Mouse (Mus musculus) neural tube, embryonic 11.5 days (tissue): ENCODE data around the gene 1700025G04Rik. TPM values are rescaled to one million over a fixed set of nuclear protein-coding genes. Genes with fewer than 3 reads are reported as not detected.

Experiments used
- ATAC-seq: fragments of 200-750 bp; cut with Nextera tagmentation; 2 replicates; pipeline ENCODE4 v1.8.0; 2017; ENCODE audit warnings: moderate number of reproducible peaks, mild to moderate bottlenecking, moderate TSS enrichment, moderate library complexity; ENCODE audit not compliant: insufficient read depth, low FRiP score, low TSS enrichment
- DNase-seq: peaks from one replicate; pipeline ENCODE4 v3.0.0-alpha.2; 2015; ENCODE audit warnings: low spot score
- H3K27ac ChIP-seq: fragments of 300-500 bp; sonication (generic); 2 replicates; pipeline ENCODE4 v1.5.1; 2014; ENCODE audit warnings: low read depth, mild to moderate bottlenecking, low read length
- H3K27me3 ChIP-seq: fragments of 300-500 bp; sonication (generic); 2 replicates; pipeline ENCODE4 v1.6.1; 2014; ENCODE audit warnings: mild to moderate bottlenecking, low read length, mixed read lengths; ENCODE audit not compliant: control insufficient read depth, insufficient read depth
- H3K36me3 ChIP-seq: fragments of 300-500 bp; sonication (generic); 2 replicates; pipeline ENCODE4 v1.6.1; 2014; ENCODE audit warnings: mild to moderate bottlenecking, low read length, moderate library complexity, mixed read lengths; ENCODE audit not compliant: control insufficient read depth, insufficient read depth
- H3K4me1 ChIP-seq: fragments of 300-500 bp; sonication (generic); 2 replicates; pipeline ENCODE4 v1.6.1; 2014; ENCODE audit warnings: low read length, mixed read lengths; ENCODE audit not compliant: control insufficient read depth, insufficient read depth
- H3K4me2 ChIP-seq: fragments of 300-500 bp; sonication (generic); 2 replicates; pipeline ENCODE4 v1.6.1; 2014; ENCODE audit warnings: low read depth, mild to moderate bottlenecking, moderate library complexity
- H3K4me3 ChIP-seq: fragments of 300-500 bp; sonication (generic); 2 replicates; pipeline ENCODE4 v1.5.1; 2014; ENCODE audit warnings: low read depth, low read length
- H3K9ac ChIP-seq: fragments of 300-500 bp; sonication (generic); 2 replicates; pipeline ENCODE4 v1.6.1; 2014; ENCODE audit warnings: mild to moderate bottlenecking, low read length
- H3K9me3 ChIP-seq: fragments of 300-500 bp; sonication (generic); 2 replicates; pipeline ENCODE4 v1.6.1; 2016; ENCODE audit warnings: low read length; ENCODE audit not compliant: control insufficient read depth
- WGBS: fragments of 180-500 bp; shearing (Covaris S2); extraction: QIAGEN DNeasy Blood & Tissue Kit; methylation state at CpG from one replicate; pipeline ENCODE4 v1.1.7; 2014; 5-methylcytosine and 5-hydroxymethylcytosine counted together
- polyA plus RNA-seq: library from polyadenylated mRNA; unstranded; fragments of >200 nt; fragmentation: Nextera tagmentation; extraction: Ambion mirVana; gene quantifications from 2 replicates; pipeline ENCODE4 v1.2.1, GENCODE M21; 2014

The 1700025G04Rik gene
- polyA plus RNA-seq, 1 experiment from 2014 or later: 40.7 TPM

GRCm38 (mm10) chr1:152063357-152064145 lies 26.4 kb downstream of the 1700025G04Rik start:
- Histone ChIP-seq H3K4me3 (no peak overlapping the region), H3K27me3 (no peaks in the 10 kb centered on the region), H3K36me3 (no peaks in the 10 kb centered on the region), H3K27ac (no peak overlapping the region), H3K4me2 (no peak overlapping the region), H3K9ac (no peak overlapping the region), H3K4me1 (peaks cover under 1% of the 10 kb centered on the region; the same call in 1 of the 2 replicates), H3K9me3 (no peaks in the 10 kb centered on the region)
- no peak for DNase-seq
- ATAC-seq: no peak
- 92% methylated on average over 11 of the region's 11 CpGs for WGBS

DNA sequence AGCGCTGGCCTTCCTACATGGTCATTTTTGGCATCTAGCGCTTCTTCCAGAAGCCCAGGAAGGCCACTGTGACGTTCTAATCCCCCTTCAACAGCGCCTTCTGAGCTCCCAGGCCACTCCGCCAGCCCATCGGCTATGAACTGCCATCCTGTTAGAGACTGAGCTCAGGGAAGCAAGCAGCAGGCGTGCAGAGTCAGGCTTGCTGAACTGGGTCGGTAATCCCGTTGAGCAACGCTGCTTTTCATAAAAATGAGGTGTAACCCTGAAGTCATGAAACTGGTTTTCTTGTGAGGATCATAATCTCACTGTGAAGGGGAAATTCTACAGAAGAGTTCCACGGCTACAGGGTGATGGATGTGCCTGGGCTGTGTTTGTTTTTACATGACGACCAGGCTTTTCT lies 28.2 kb downstream of the 1700025G04Rik start:
- Histone ChIP-seq H3K4me1 (no peaks in the 10 kb centered on the region), H3K9me3 (no peaks in the 10 kb centered on the region), H3K9ac (no peak overlapping the region), H3K4me3 (no peak overlapping the region), H3K36me3 (no peaks in the 10 kb centered on the region), H3K27ac (no peak overlapping the region), H3K4me2 (no peak overlapping the region), H3K27me3 (no peaks in the 10 kb centered on the region)
- ATAC-seq (no peak), DNase-seq (no peak)
- WGBS: 91% methylated on average over 12 of the region's 12 CpGs

GRCm38 (mm10) chr1:152060265-152060664 lies 29.7 kb downstream of the 1700025G04Rik start:
- no peak overlapping the region for H3K9ac ChIP-seq
- no peak for DNase-seq
- no peak overlapping the region for H3K4me3 ChIP-seq
- H3K27me3 ChIP-seq: no peaks in the 10 kb centered on the region
- no peaks in the 10 kb centered on the region for H3K4me1 ChIP-seq
- H3K4me2 ChIP-seq: no peak overlapping the region
- WGBS: 93% methylated on average over 3 of the region's 3 CpGs
- H3K27ac ChIP-seq: no peak overlapping the region
- no peaks in the 10 kb centered on the region for H3K9me3 ChIP-seq
- no peaks in the 10 kb centered on the region for H3K36me3 ChIP-seq
- no peak for ATAC-seq

GRCm38 (mm10) chr1:152058776-152059175 lies 31.1 kb downstream of the 1700025G04Rik start:
- Histone ChIP-seq H3K27me3 (no peaks in the 10 kb centered on the region), H3K4me2 (no peak overlapping the region), H3K9ac (no peak overlapping the region), H3K4me1 (no peaks in the 10 kb centered on the region), H3K9me3 (no peaks in the 10 kb centered on the region), H3K27ac (no peak overlapping the region), H3K4me3 (no peak overlapping the region), H3K36me3 (no peaks in the 10 kb centered on the region)
- 83% methylated on average over 3 of the region's 3 CpGs for WGBS
- ATAC-seq (no peak), DNase-seq (no peak)

- WGBS: 88% methylated on average over 5 of the region's 5 CpGs
- H3K9ac ChIP-seq: no peak overlapping the region
- no peaks in the 10 kb centered on the region for H3K9me3 ChIP-seq
- H3K4me1 ChIP-seq: no peaks in the 10 kb centered on the region
- H3K27me3 ChIP-seq: no peaks in the 10 kb centered on the region
- no peak overlapping the region for H3K4me2 ChIP-seq
- ATAC-seq: no peak
- H3K36me3 ChIP-seq: no peaks in the 10 kb centered on the region
- H3K4me3 ChIP-seq: no peak overlapping the region
- H3K27ac ChIP-seq: no peak overlapping the region
- no peak for DNase-seq
These were observed 36.8 kb downstream of the 1700025G04Rik start for GRCm38 (mm10) chr1:152053112-152053511.

GRCm38 (mm10) chr1:152051858-152052257 lies 38.1 kb downstream of the 1700025G04Rik start:
- H3K9ac ChIP-seq: no peak overlapping the region
- H3K4me1 ChIP-seq: 0 out of 2 replicates have a peak, but pooled peaks cover 1% of the 10 kb centered on the region
- no peak overlapping the region for H3K4me2 ChIP-seq
- ATAC-seq: no peak
- no peak for DNase-seq
- H3K27me3 ChIP-seq: no peaks in the 10 kb centered on the region
- WGBS: 83% methylated on average over 9 of the region's 9 CpGs
- no peaks in the 10 kb centered on the region for H3K36me3 ChIP-seq
- H3K27ac ChIP-seq: no peak overlapping the region
- H3K4me3 ChIP-seq: no peak overlapping the region
- no peaks in the 10 kb centered on the region for H3K9me3 ChIP-seq

GRCm38 (mm10) chr1:152050037-152050436 lies 39.9 kb downstream of the 1700025G04Rik start:
- ATAC-seq: no peak
- Histone ChIP-seq H3K4me2 (no peak overlapping the region), H3K36me3 (no peaks in the 10 kb centered on the region), H3K9me3 (no peaks in the 10 kb centered on the region), H3K4me1 (0 out of 2 replicates have a peak, but pooled peaks cover 3% of the 10 kb centered on the region), H3K4me3 (no peak overlapping the region), H3K27me3 (no peaks in the 10 kb centered on the region), H3K27ac (no peak overlapping the region), H3K9ac (no peak overlapping the region)
- DNase-seq: no peak
- WGBS: 92% methylated on average over 7 of the region's 7 CpGs

- no peaks in the 10 kb centered on the region for H3K9me3 ChIP-seq
- H3K27ac ChIP-seq: no peak overlapping the region
- no peaks in the 10 kb centered on the region for H3K36me3 ChIP-seq
- no peak overlapping the region for H3K4me3 ChIP-seq
- WGBS: 67% methylated on average over 4 of the region's 4 CpGs
- no peak overlapping the region for H3K9ac ChIP-seq
- no peaks in the 10 kb centered on the region for H3K27me3 ChIP-seq
- H3K4me1 ChIP-seq: 0 out of 2 replicates have a peak, but pooled peaks cover 3% of the 10 kb centered on the region
- no peak for DNase-seq
- H3K4me2 ChIP-seq: no peak overlapping the region
- ATAC-seq: no peak
These were observed 41.6 kb downstream of the 1700025G04Rik start for GRCm38 (mm10) chr1:152048291-152048690.

DNA sequence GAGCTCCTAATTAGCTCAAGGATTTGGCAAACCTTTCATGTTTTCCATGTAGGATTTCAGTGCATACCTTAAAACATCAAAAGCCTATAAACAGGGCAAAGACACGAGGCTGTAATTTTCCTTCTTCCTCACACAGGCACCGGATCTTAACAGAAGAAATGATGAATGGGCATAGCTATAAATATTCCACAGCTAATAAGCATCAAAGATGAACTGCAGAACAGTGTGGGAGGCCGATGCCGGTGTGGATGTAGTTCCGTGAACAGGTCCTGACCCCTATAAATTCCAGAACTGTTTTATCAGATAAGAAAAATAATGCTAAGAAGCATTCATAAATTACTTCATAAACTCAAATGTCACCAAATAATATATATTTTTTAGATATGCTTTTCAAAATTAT lies 42.5 kb downstream of the 1700025G04Rik start:
- Histone ChIP-seq H3K36me3 (no peaks in the 10 kb centered on the region), H3K4me2 (no peak overlapping the region), H3K27ac (no peak overlapping the region), H3K27me3 (no peaks in the 10 kb centered on the region), H3K9ac (no peak overlapping the region), H3K4me3 (no peak overlapping the region), H3K9me3 (no peaks in the 10 kb centered on the region), H3K4me1 (0 out of 2 replicates have a peak, but pooled peaks cover 3% of the 10 kb centered on the region)
- DNase-seq (no peak), ATAC-seq (no peak)
- WGBS: 20% methylated on average over 5 of the region's 5 CpGs
